Mouse (Mus musculus): ENCODE results near the gene Cpvl.

Gene Cpvl

GRCm38 (mm10) chr6:53980817-53981480 lies 2.5 kb upstream of the Cpvl start:
- POLR2A ChIA-PET = no interaction called here

GRCm38 (mm10) chr6:53974040-53974439 lies 4.4 kb downstream of the Cpvl start:
- CTCF ChIA-PET = no interaction called here
- POLR2A ChIA-PET = no interaction called here

More at GRCm38 (mm10) chr6:53980817-53981480, 2.5 kb upstream of the Cpvl start:
- CTCF ChIA-PET = no interaction called here

GRCm38 (mm10) chr6:53973468-53973867 lies 5.0 kb downstream of the Cpvl start:
- CTCF ChIA-PET = interaction anchor here in 1 of 4 experiments (1.9 kb wide), 1 partner anchor 11 kb away, joined by 4 read pairs; no protein-coding TSS in a partner anchor
- POLR2A ChIA-PET = interaction anchor here in 2 of 4 experiments (0.6 to 0.7 kb wide), 2 partner anchors 177 to 179 kb away, joined by 3 to 4 read pairs; no protein-coding TSS in a partner anchor

- ChIA-PET POLR2A (no interaction called here), CTCF (interaction anchor here in 1 of 4 experiments (1.9 kb wide), 1 partner anchor 10 kb away, joined by 4 read pairs; no protein-coding TSS in a partner anchor)
These were observed 6.2 kb downstream of the Cpvl start for GRCm38 (mm10) chr6:53972238-53972743.

- CTCF ChIA-PET = interaction anchor here in 1 of 4 experiments (1.9 kb wide), 1 partner anchor 10 kb away, joined by 4 read pairs; no protein-coding TSS in a partner anchor
- POLR2A ChIA-PET = no interaction called here
These were observed 6.7 kb downstream of the Cpvl start for GRCm38 (mm10) chr6:53971729-53972128.

GRCm38 (mm10) chr6:53969081-53969480 lies 9.4 kb downstream of the Cpvl start:
- ChIA-PET CTCF (interaction anchor here in 2 of 4 experiments (1.2 to 1.6 kb wide), 2 partner anchors 24 to 195 kb away, joined by 3 to 5 read pairs; no protein-coding TSS in a partner anchor), POLR2A (interaction anchor here in 1 of 4 experiments (0.8 kb wide), 1 partner anchor 10 kb away, joined by 3 read pairs; no protein-coding TSS in a partner anchor)

GRCm38 (mm10) chr6:53968550-53968949 lies 9.9 kb downstream of the Cpvl start:
- POLR2A ChIA-PET = interaction anchor here in 1 of 4 experiments (0.8 kb wide), 1 partner anchor 10 kb away, joined by 3 read pairs; no protein-coding TSS in a partner anchor

GRCm38 (mm10) chr6:53966595-53966994 lies 11.9 kb downstream of the Cpvl start:
- ChIA-PET CTCF (interaction anchor here in 1 of 4 experiments (1.0 kb wide), 1 partner anchor 171 kb away, joined by 3 read pairs; no protein-coding TSS in a partner anchor), POLR2A (no interaction called here)

More at GRCm38 (mm10) chr6:53968550-53968949, 9.9 kb downstream of the Cpvl start:
- CTCF ChIA-PET = interaction anchor here in 2 of 4 experiments (1.2 to 1.6 kb wide), 2 partner anchors 25 to 196 kb away, joined by 3 to 5 read pairs; no protein-coding TSS in a partner anchor

- CTCF ChIA-PET = interaction anchor here in 2 of 4 experiments (0.6 to 1.0 kb wide), 3 partner anchors 148 to 199 kb away, joined by 3 to 4 read pairs (median 3); no protein-coding TSS in a partner anchor
- POLR2A ChIA-PET = interaction anchor here in 1 of 4 experiments (0.6 kb wide), 1 partner anchor 196 kb away, joined by 3 read pairs; no protein-coding TSS in a partner anchor
These were observed 12.6 kb downstream of the Cpvl start for GRCm38 (mm10) chr6:53965900-53966299.

- CTCF ChIA-PET = interaction anchor here in 1 of 4 experiments (1.0 kb wide), 1 partner anchor 169 kb away, joined by 3 read pairs; no protein-coding TSS in a partner anchor
- POLR2A ChIA-PET = interaction anchor here in 1 of 4 experiments (0.7 kb wide), 1 partner anchor 90 kb away, joined by 3 read pairs; no protein-coding TSS in a partner anchor
These were observed 14.5 kb downstream of the Cpvl start for GRCm38 (mm10) chr6:53963906-53964496.

GRCm38 (mm10) chr6:53962006-53962405 lies 16.5 kb downstream of the Cpvl start:
- ChIA-PET CTCF (interaction anchor here (0.5 to 7.1 kb wide), 37 partner anchors 8 to 695 kb away, joined by 3 to 60 read pairs (median 4); no protein-coding TSS in a partner anchor), POLR2A (interaction anchor here in 2 of 4 experiments (0.6 to 1.5 kb wide), 2 partner anchors 167 to 168 kb away, joined by 3 read pairs; no protein-coding TSS in a partner anchor)

- POLR2A ChIA-PET = interaction anchor here in 3 of 4 experiments (0.6 to 1.6 kb wide), 5 partner anchors 8 to 246 kb away, joined by 3 to 9 read pairs (median 3); no protein-coding TSS in a partner anchor
- CTCF ChIA-PET = interaction anchor here in 3 of 4 experiments (0.6 to 7.1 kb wide), 9 partner anchors 97 to 379 kb away, joined by 3 to 60 read pairs (median 7); partner anchors contain the start of gene Tril (in 1 of the 3)
These were observed 18.6 kb downstream of the Cpvl start for GRCm38 (mm10) chr6:53959826-53960225.

GRCm38 (mm10) chr6:53958321-53958720 lies 20.1 kb downstream of the Cpvl start:
- POLR2A ChIA-PET = interaction anchor here in 2 of 4 experiments (0.8 to 1.6 kb wide), 3 partner anchors 11 to 175 kb away, joined by 3 to 5 read pairs (median 4); no protein-coding TSS in a partner anchor
- CTCF ChIA-PET = interaction anchor here (0.5 to 7.1 kb wide), 23 partner anchors 8 to 359 kb away, joined by 3 to 60 read pairs (median 4); partner anchors contain the start of gene Tril (in 1 of the 4)

- CTCF ChIA-PET = interaction anchor here in 3 of 4 experiments (0.5 to 7.1 kb wide), 6 partner anchors 78 to 161 kb away, joined by 3 to 60 read pairs (median 12); partner anchors contain the start of gene Tril (in 1 of the 3)
- POLR2A ChIA-PET = no interaction called here
These were observed 22.0 kb downstream of the Cpvl start for GRCm38 (mm10) chr6:53956513-53956912.

- ChIA-PET POLR2A (no interaction called here), CTCF (interaction anchor here in 1 of 4 experiments (7.1 kb wide), 1 partner anchor 137 kb away, joined by 60 read pairs; no protein-coding TSS in a partner anchor)
These were observed 22.6 kb downstream of the Cpvl start for GRCm38 (mm10) chr6:53955846-53956245.

GRCm38 (mm10) chr6:53955271-53955670 lies 23.2 kb downstream of the Cpvl start:
- CTCF ChIA-PET = interaction anchor here in 1 of 4 experiments (1.2 kb wide), 1 partner anchor 210 kb away, joined by 3 read pairs; no protein-coding TSS in a partner anchor
- POLR2A ChIA-PET = no interaction called here

- ChIA-PET CTCF (interaction anchor here in 3 of 4 experiments (0.6 to 1.5 kb wide), 13 partner anchors 8 to 324 kb away, joined by 3 to 16 read pairs (median 3); no protein-coding TSS in a partner anchor), POLR2A (no interaction called here)
These were observed 24.4 kb downstream of the Cpvl start for GRCm38 (mm10) chr6:53954106-53954505.

- CTCF ChIA-PET = interaction anchor here in 3 of 4 experiments (0.7 to 3.3 kb wide), 10 partner anchors 9 to 170 kb away, joined by 3 to 16 read pairs (median 4); no protein-coding TSS in a partner anchor
- POLR2A ChIA-PET = no interaction called here
These were observed 25.1 kb downstream of the Cpvl start for GRCm38 (mm10) chr6:53953348-53953747.
